Mouse (Mus musculus) intestine, embryonic 14.5 days (tissue): ENCODE measurements around the gene Nagpa. TPM values are rescaled to one million over a fixed set of nuclear protein-coding genes. Genes with fewer than 3 reads are reported as not detected.

ENCODE experiments used
- ATAC-seq: fragments of 200-750 bp; cut with Nextera tagmentation; replicated peaks from 2 replicates; pipeline ENCODE4 v1.8.0; 2017; ENCODE audit warnings: low read depth, moderate number of reproducible peaks, moderate TSS enrichment, moderate library complexity; ENCODE audit not compliant: low FRiP score, low TSS enrichment
- DNase-seq: peaks from one replicate; pipeline ENCODE4 v3.0.0-alpha.2; 2018; ENCODE audit warnings: low spot score
- H3K27ac ChIP-seq: fragments of 300-500 bp; sonication (generic); 2 replicates; pipeline ENCODE4 v1.5.1; 2014; ENCODE audit warnings: low read depth, mild to moderate bottlenecking, control low read depth
- H3K27me3 ChIP-seq: fragments of 300-500 bp; sonication (generic); replicated peaks from 2 replicates; pipeline ENCODE4 v1.6.1; 2014; ENCODE audit warnings: low read length, control low read depth; ENCODE audit not compliant: control insufficient read depth, insufficient read depth
- H3K36me3 ChIP-seq: fragments of 300-500 bp; sonication (generic); 2 replicates; pipeline ENCODE4 v1.6.1; 2014; ENCODE audit warnings: low read length, control low read depth; ENCODE audit not compliant: control insufficient read depth, insufficient read depth
- H3K4me1 ChIP-seq: fragments of 300-500 bp; sonication (generic); replicated peaks from 2 replicates; pipeline ENCODE4 v1.6.1; 2014; ENCODE audit warnings: low read length, control low read depth, mixed read lengths; ENCODE audit not compliant: control insufficient read depth, insufficient read depth
- H3K4me2 ChIP-seq: fragments of 300-500 bp; sonication (generic); 2 replicates; pipeline ENCODE4 v1.6.1; 2014; ENCODE audit warnings: low read length
- H3K4me3 ChIP-seq: fragments of 300-500 bp; sonication (generic); 2 replicates; pipeline ENCODE4 v1.5.1; 2014; ENCODE audit warnings: low read depth, low read length, control low read depth, mixed read lengths
- H3K9ac ChIP-seq: fragments of 300-500 bp; sonication (generic); 2 replicates; pipeline ENCODE4 v1.6.1; 2014; ENCODE audit warnings: mild to moderate bottlenecking, low read length
- H3K9me3 ChIP-seq: fragments of 300-500 bp; sonication (generic); 2 replicates; pipeline ENCODE4 v1.6.1; 2016; ENCODE audit warnings: low read length, control low read depth; ENCODE audit not compliant: control insufficient read depth
- WGBS: fragments of 180-500 bp; shearing (Covaris S2); extraction: QIAGEN DNeasy Blood & Tissue Kit; methylation state at CpG from one replicate; pipeline ENCODE4 v1.1.7; 2014; 5-methylcytosine and 5-hydroxymethylcytosine counted together
- polyA plus RNA-seq: library from polyadenylated mRNA; unstranded; fragments of >200 nt; fragmentation: Nextera tagmentation; extraction: Ambion mirVana; gene quantifications from 2 replicates; pipeline ENCODE4 v1.2.1, GENCODE M21; 2014

The Nagpa gene
- polyA plus RNA-seq, 1 experiment from 2014 or later: 20.0 TPM

- H3K27ac ChIP-seq: no peak overlapping the region
- DNase-seq (no peak), ATAC-seq (no peak)
- H3K9ac ChIP-seq: no peak overlapping the region
- H3K4me2 ChIP-seq: no peak overlapping the region
- no peaks in the 10 kb centered on the region for H3K9me3 ChIP-seq
- 63% methylated on average over 2 of the region's 2 CpGs for WGBS
- no peak overlapping the region for H3K4me3 ChIP-seq
- H3K36me3 ChIP-seq: no peaks in the 10 kb centered on the region
- H3K27me3 ChIP-seq: no peaks in the 10 kb centered on the region
- H3K4me1 ChIP-seq: no peaks in the 10 kb centered on the region
Observed at GRCm38 (mm10) chr16:5210365-5210764, 6.6 kb upstream of the Nagpa start.

GRCm38 (mm10) chr16:5206051-5206450, 2.2 kb upstream of the Nagpa start:
- H3K36me3 ChIP-seq: no peaks in the 10 kb centered on the region
- DNase-seq: no peak
- no peak for ATAC-seq
- 68% methylated on average over 5 of the region's 5 CpGs for WGBS
- no peak overlapping the region for H3K9ac ChIP-seq
- H3K4me3 ChIP-seq: no peak overlapping the region
- H3K4me1 ChIP-seq: peaks cover 7% of the 10 kb centered on the region
- H3K27me3 ChIP-seq: no peaks in the 10 kb centered on the region
- no peak overlapping the region for H3K27ac ChIP-seq
- 0 out of 2 replicates have a peak overlapping the region, but pooled peaks have one; percentile 18 for H3K4me2 ChIP-seq
- no peaks in the 10 kb centered on the region for H3K9me3 ChIP-seq

GRCm38 (mm10) chr16:5205431-5205970, 1.7 kb upstream of the Nagpa start:
- ATAC-seq: no peak
- WGBS: 80% methylated on average over 5 of the region's 5 CpGs
- no peak overlapping the region for H3K4me3 ChIP-seq
- no peaks in the 10 kb centered on the region for H3K36me3 ChIP-seq
- H3K9ac ChIP-seq: no peak overlapping the region
- peaks cover 7% of the 10 kb centered on the region for H3K4me1 ChIP-seq
- H3K27me3 ChIP-seq: no peaks in the 10 kb centered on the region
- no peak overlapping the region for H3K27ac ChIP-seq
- no peak for DNase-seq
- no peak overlapping the region for H3K4me2 ChIP-seq
- H3K9me3 ChIP-seq: no peaks in the 10 kb centered on the region

GRCm38 (mm10) chr16:5203200-5203599, 612 bp downstream of the Nagpa start:
- Histone ChIP-seq H3K27me3 (no peaks in the 10 kb centered on the region), H3K4me3 (peak overlapping the region; percentile 86), H3K27ac (no peak overlapping the region), H3K9ac (peak overlapping the region; percentile 58), H3K9me3 (no peaks in the 10 kb centered on the region), H3K4me1 (peaks cover 7% of the 10 kb centered on the region), H3K4me2 (peak overlapping the region; percentile 97), H3K36me3 (peaks cover 8% of the 10 kb centered on the region; the same call in 1 of the 2 replicates)
- 1% methylated on average over 36 of the region's 36 CpGs for WGBS
- ATAC-seq: no peak
- peak; percentile 65 for DNase-seq

- peak overlapping the region; percentile 97 for H3K4me2 ChIP-seq
- H3K9ac ChIP-seq: no peak overlapping the region
- 12% methylated on average over 4 of the region's 4 CpGs for WGBS
- no peaks in the 10 kb centered on the region for H3K27me3 ChIP-seq
- peaks cover 8% of the 10 kb centered on the region; the same call in 1 of the 2 replicates for H3K36me3 ChIP-seq
- DNase-seq (peak; percentile 75), ATAC-seq (no peak)
- H3K4me1 ChIP-seq: peaks cover 7% of the 10 kb centered on the region
- H3K9me3 ChIP-seq: no peaks in the 10 kb centered on the region
- H3K27ac ChIP-seq: no peak overlapping the region
- peak overlapping the region; percentile 86 for H3K4me3 ChIP-seq
Observed at GRCm38 (mm10) chr16:5202681-5203080, 1.1 kb downstream of the Nagpa start.

GRCm38 (mm10) chr16:5195080-5195479, 8.7 kb downstream of the Nagpa start:
- ATAC-seq (no peak), DNase-seq (peak; percentile 61)
- Histone ChIP-seq H3K27me3 (no peaks in the 10 kb centered on the region), H3K9ac (no peak overlapping the region), H3K4me1 (no peaks in the 10 kb centered on the region), H3K4me3 (no peak overlapping the region), H3K27ac (no peak overlapping the region), H3K4me2 (no peak overlapping the region), H3K9me3 (no peaks in the 10 kb centered on the region), H3K36me3 (peaks cover 8% of the 10 kb centered on the region; the same call in 1 of the 2 replicates)
- 24% methylated on average over 6 of the region's 6 CpGs for WGBS

GRCm38 (mm10) chr16:5186234-5186633, 17.6 kb downstream of the Nagpa start:
- WGBS: 79% methylated on average over 7 of the region's 7 CpGs
- H3K27me3 ChIP-seq: no peaks in the 10 kb centered on the region
- no peak for ATAC-seq

GRCm38 (mm10) chr16:5185691-5186090, 18.1 kb downstream of the Nagpa start:
- Histone ChIP-seq H3K27me3 (no peaks in the 10 kb centered on the region), H3K9ac (no peak overlapping the region), H3K36me3 (no peaks in the 10 kb centered on the region), H3K4me3 (no peak overlapping the region), H3K9me3 (no peaks in the 10 kb centered on the region), H3K4me1 (no peaks in the 10 kb centered on the region), H3K4me2 (no peak overlapping the region), H3K27ac (no peak overlapping the region)
- WGBS: 62% methylated on average over 7 of the region's 7 CpGs
- DNase-seq (no peak), ATAC-seq (no peak)

More at GRCm38 (mm10) chr16:5186234-5186633, 17.6 kb downstream of the Nagpa start:
- H3K9ac ChIP-seq: no peak overlapping the region
- DNase-seq: no peak
- no peaks in the 10 kb centered on the region for H3K4me1 ChIP-seq
- H3K36me3 ChIP-seq: no peaks in the 10 kb centered on the region
- H3K4me2 ChIP-seq: no peak overlapping the region
- H3K4me3 ChIP-seq: no peak overlapping the region
- no peaks in the 10 kb centered on the region for H3K9me3 ChIP-seq
- no peak overlapping the region for H3K27ac ChIP-seq

- Histone ChIP-seq H3K4me3 (no peak overlapping the region), H3K9me3 (no peaks in the 10 kb centered on the region), H3K27me3 (no peaks in the 10 kb centered on the region), H3K9ac (no peak overlapping the region), H3K4me1 (no peaks in the 10 kb centered on the region), H3K4me2 (no peak overlapping the region), H3K36me3 (no peaks in the 10 kb centered on the region), H3K27ac (no peak overlapping the region)
- WGBS: 80% methylated on average over 5 of the region's 5 CpGs
- DNase-seq (no peak), ATAC-seq (no peak)
Observed at GRCm38 (mm10) chr16:5184956-5185355, 18.9 kb downstream of the Nagpa start.
